Comparison of ENCODE assay signal across 8 mouse cellular contexts in the genomic region with DNA sequence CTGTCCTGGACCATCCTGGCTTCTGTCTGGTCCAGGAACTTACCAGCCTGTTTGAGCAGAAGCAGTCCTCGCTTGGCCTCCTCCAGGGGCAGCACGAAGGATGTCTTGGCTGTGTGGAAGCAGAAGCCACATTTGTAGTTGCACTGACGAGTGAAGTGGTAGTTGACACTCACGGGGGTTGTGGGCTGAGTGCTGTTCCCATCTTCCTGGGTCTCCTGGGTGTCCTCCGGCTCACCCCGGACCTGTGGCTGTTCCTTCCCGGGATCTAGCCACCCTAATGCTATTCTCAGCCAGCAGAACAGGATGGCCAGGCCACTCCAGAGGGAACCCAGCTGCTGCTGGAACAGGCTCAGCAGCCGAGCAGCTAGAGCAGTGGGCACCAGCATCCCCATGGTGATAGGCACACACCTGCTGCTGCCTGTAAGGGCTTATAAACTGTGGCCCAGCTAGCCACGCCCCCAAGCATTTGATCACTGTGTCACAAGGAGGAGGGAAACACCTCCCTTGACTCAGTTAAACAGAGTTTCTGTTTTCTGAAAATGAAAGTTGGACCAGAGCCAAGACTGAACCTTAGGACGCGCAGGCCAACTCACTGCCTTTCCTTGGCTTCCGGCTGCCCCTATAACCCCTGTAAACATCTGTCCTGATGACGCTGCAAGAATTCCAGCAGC. TPM values are rescaled to one million over a fixed set of nuclear protein-coding genes. Genes with fewer than 3 reads are reported as not detected.
A peak's percentile ranks its signal among the peaks of the same experiment; 100 is the strongest.
DNase-seq lines count a peak whose midpoint lies in the region; ATAC-seq lines count a peak whose summit lies in the region.

A gene (minus strand): TSS at position 425 of the 671 bp plus-strand sequence.

- H3K4me2 ChIP-seq in hindbrain, embryonic 11.5 days (replicated peaks; ENCODE audit: low read depth, low read length), result no peak within 1 kb of the TSS
- peak within 1 kb of the TSS; percentile 26 for H3K4me2 ChIP-seq in forebrain, embryonic 16.5 days (ENCODE audit: low read length)
- H3K4me2 ChIP-seq in hindbrain, embryonic 12.5 days (replicated peaks), result 0 out of 2 replicates have a peak within 1 kb of the TSS, but pooled peaks have one; percentile 8
- peak within 1 kb of the TSS; percentile 31 for H3K4me2 ChIP-seq in limb, embryonic 12.5 days
- H3K4me2 ChIP-seq in midbrain, embryonic 16.5 days (ENCODE audit: low read length), result peak within 1 kb of the TSS; percentile 14

- H3K27me3 ChIP-seq in hindbrain, embryonic 11.5 days (ENCODE audit: control insufficient read depth, insufficient read depth, low read length), result no peaks in the 10 kb centered on the region
- no peaks in the 10 kb centered on the region for H3K27me3 ChIP-seq in hindbrain, embryonic 10.5 days (ENCODE audit: insufficient read depth, poor library complexity, severe bottlenecking)
- H3K27me3 ChIP-seq in forebrain, embryonic 16.5 days (replicated peaks; ENCODE audit: control insufficient read depth, insufficient read depth, low read length), result no peaks in the 10 kb centered on the region
- H3K27me3 ChIP-seq in hindbrain, embryonic 12.5 days, result no peaks in the 10 kb centered on the region; the same call in 1 of the 2 replicates
- H3K27me3 ChIP-seq in limb, embryonic 12.5 days, result no peaks in the 10 kb centered on the region
- no peaks in the 10 kb centered on the region for H3K27me3 ChIP-seq in midbrain, embryonic 16.5 days (ENCODE audit: control insufficient read depth, insufficient read depth, low read depth, low read length)

- DNase-seq in hindbrain, embryonic 11.5 days (ENCODE audit: low spot score), result peak; percentile 17
- DNase-seq in hindbrain, embryonic 10.5 days (ENCODE audit: low spot score), result no peak
- DNase-seq in adrenal gland, postnatal 25 days, result peak; percentile 66
- peak; percentile 17 for DNase-seq in testis, postnatal 14 days (ENCODE audit: low spot score)

- no peak within 1 kb of the TSS for H3K9ac ChIP-seq in hindbrain, embryonic 11.5 days (ENCODE audit: low read depth, low read length)
- no peak within 1 kb of the TSS for H3K9ac ChIP-seq in forebrain, embryonic 16.5 days (replicated peaks; ENCODE audit: low read depth, low read length)
- no peak within 1 kb of the TSS for H3K9ac ChIP-seq in hindbrain, embryonic 12.5 days
- H3K9ac ChIP-seq in limb, embryonic 12.5 days (replicated peaks), result no peak within 1 kb of the TSS
- no peak within 1 kb of the TSS for H3K9ac ChIP-seq in midbrain, embryonic 16.5 days (ENCODE audit: low read depth, low read length)

- 55% methylated on average over 13 of the region's 13 CpGs for WGBS in hindbrain, embryonic 11.5 days
- 61% methylated on average over 13 of the region's 13 CpGs for WGBS in hindbrain, embryonic 10.5 days
- WGBS in forebrain, embryonic 16.5 days, result 42% methylated on average over 13 of the region's 13 CpGs
- WGBS in hindbrain, embryonic 12.5 days, result 51% methylated on average over 13 of the region's 13 CpGs
- WGBS in limb, embryonic 12.5 days, result 38% methylated on average over 13 of the region's 13 CpGs
- 49% methylated on average over 13 of the region's 13 CpGs for WGBS in midbrain, embryonic 16.5 days

- no peak within 1 kb of the TSS for H3K4me3 ChIP-seq in hindbrain, embryonic 11.5 days (ENCODE audit: low read depth, low read length)
- no peak within 1 kb of the TSS for H3K4me3 ChIP-seq in hindbrain, embryonic 10.5 days
- no peak within 1 kb of the TSS for H3K4me3 ChIP-seq in forebrain, embryonic 16.5 days (replicated peaks; ENCODE audit: low read length)
- H3K4me3 ChIP-seq in hindbrain, embryonic 12.5 days, result no peak within 1 kb of the TSS
- H3K4me3 ChIP-seq in limb, embryonic 12.5 days (replicated peaks), result no peak within 1 kb of the TSS
- H3K4me3 ChIP-seq in midbrain, embryonic 16.5 days (ENCODE audit: low read depth, low read length), result no peak within 1 kb of the TSS

- no peaks in the 10 kb centered on the region for H3K36me3 ChIP-seq in hindbrain, embryonic 11.5 days (ENCODE audit: control insufficient read depth, insufficient read depth, low read length)
- no peaks in the 10 kb centered on the region for H3K36me3 ChIP-seq in hindbrain, embryonic 10.5 days
- H3K36me3 ChIP-seq in forebrain, embryonic 16.5 days (ENCODE audit: control insufficient read depth, insufficient read depth), result no peaks in the 10 kb centered on the region
- H3K36me3 ChIP-seq in hindbrain, embryonic 12.5 days, result no peaks in the 10 kb centered on the region
- H3K36me3 ChIP-seq in limb, embryonic 12.5 days, result no peaks in the 10 kb centered on the region
- no peaks in the 10 kb centered on the region for H3K36me3 ChIP-seq in midbrain, embryonic 16.5 days (ENCODE audit: control insufficient read depth, insufficient read depth, low read length)

- H3K27ac ChIP-seq in hindbrain, embryonic 11.5 days (ENCODE audit: low read depth, low read length), result no peak within 1 kb of the TSS
- no peak within 1 kb of the TSS for H3K27ac ChIP-seq in hindbrain, embryonic 10.5 days
- H3K27ac ChIP-seq in forebrain, embryonic 16.5 days (ENCODE audit: low read length), result no peak within 1 kb of the TSS
- no peak within 1 kb of the TSS for H3K27ac ChIP-seq in hindbrain, embryonic 12.5 days
- peak within 1 kb of the TSS; percentile 13; the same call in 1 of the 2 replicates for H3K27ac ChIP-seq in limb, embryonic 12.5 days
- no peak within 1 kb of the TSS for H3K27ac ChIP-seq in midbrain, embryonic 16.5 days (ENCODE audit: low read length)

- no peak for ATAC-seq in hindbrain, embryonic 11.5 days (ENCODE audit: low FRiP score)
- peak; percentile 55; the same call in 1 of the 2 replicates for ATAC-seq in forebrain, embryonic 16.5 days
- ATAC-seq in hindbrain, embryonic 12.5 days (ENCODE audit: low FRiP score), result 0 out of 2 replicates have a peak, but pooled peaks have one; percentile 48
- ATAC-seq in limb, embryonic 12.5 days (ENCODE audit: insufficient number of reproducible peaks, insufficient read depth, low FRiP score, low TSS enrichment, low read depth), result peak; percentile 93
- peak; percentile 28; the same call in 1 of the 2 replicates for ATAC-seq in midbrain, embryonic 16.5 days

- H3K9me3 ChIP-seq in hindbrain, embryonic 11.5 days (ENCODE audit: control insufficient read depth, low read length), result no peaks in the 10 kb centered on the region
- no peaks in the 10 kb centered on the region for H3K9me3 ChIP-seq in hindbrain, embryonic 10.5 days
- no peaks in the 10 kb centered on the region for H3K9me3 ChIP-seq in forebrain, embryonic 16.5 days (ENCODE audit: control insufficient read depth, low read length)
- H3K9me3 ChIP-seq in hindbrain, embryonic 12.5 days (replicated peaks), result no peaks in the 10 kb centered on the region
- H3K9me3 ChIP-seq in limb, embryonic 12.5 days, result no peaks in the 10 kb centered on the region
- H3K9me3 ChIP-seq in midbrain, embryonic 16.5 days (replicated peaks; ENCODE audit: control insufficient read depth, low read length, poor library complexity, severe bottlenecking), result no peaks in the 10 kb centered on the region

- H3K4me1 ChIP-seq in hindbrain, embryonic 11.5 days (replicated peaks; ENCODE audit: control insufficient read depth, insufficient read depth, low read length), result no peaks in the 10 kb centered on the region
- H3K4me1 ChIP-seq in hindbrain, embryonic 10.5 days (replicated peaks), result peaks cover 13% of the 10 kb centered on the region
- H3K4me1 ChIP-seq in forebrain, embryonic 16.5 days (replicated peaks; ENCODE audit: control insufficient read depth, insufficient read depth, low read length), result peaks cover 4% of the 10 kb centered on the region; the same call in 1 of the 2 replicates
- peaks cover 9% of the 10 kb centered on the region for H3K4me1 ChIP-seq in hindbrain, embryonic 12.5 days
- peaks cover 21% of the 10 kb centered on the region for H3K4me1 ChIP-seq in limb, embryonic 12.5 days (replicated peaks)
- peaks cover 5% of the 10 kb centered on the region; the same call in 1 of the 2 replicates for H3K4me1 ChIP-seq in midbrain, embryonic 16.5 days (ENCODE audit: control insufficient read depth, insufficient read depth, low read length)

RNA-seq across cellular contexts. Expression of the gene that starts here (rescaled TPM):
- 0.24 and 0.28 TPM in 2 replicates for polyA plus RNA-seq in hindbrain, embryonic 11.5 days (2014; fragmentation: Nextera tagmentation; extraction: Ambion mirVana)
- polyA plus RNA-seq in hindbrain, embryonic 10.5 days (2016; fragmentation: Nextera tagmentation; extraction: Ambion mirVana), result 0.30 and 0.35 TPM in 2 replicates
- total RNA-seq in adrenal gland, postnatal 25 days (2021), result 18.5 and 19.1 TPM in 2 replicates
- polyA plus RNA-seq in forebrain, embryonic 16.5 days (2015; fragmentation: Nextera tagmentation; extraction: Ambion mirVana), result 0.36 and 0.56 TPM in 2 replicates
- 0.60 and 0.70 TPM in 2 replicates for polyA plus RNA-seq in hindbrain, embryonic 12.5 days (2016; fragmentation: Nextera tagmentation; extraction: Ambion mirVana)
- 0.70 and 0.76 TPM in 2 replicates for polyA plus RNA-seq in limb, embryonic 12.5 days (2016; fragmentation: Nextera tagmentation; extraction: Ambion mirVana)
- 0.40 and 0.54 TPM in 2 replicates for polyA plus RNA-seq in midbrain, embryonic 16.5 days (2015; fragmentation: Nextera tagmentation; extraction: Ambion mirVana)

Comparison
In these comparisons a context has a peak if more than half of its experiments do, and no peak if none do; other contexts are left out.
1. Peak in DNase-seq in hindbrain, embryonic 11.5 days; RNA of the gene not detected or under 1 TPM.
2. Peak in ATAC-seq and H3K4me2 ChIP-seq in forebrain, embryonic 16.5 days; RNA of the gene not detected or under 1 TPM.
3. Peak in ATAC-seq and H3K4me2 ChIP-seq in hindbrain, embryonic 12.5 days; RNA of the gene not detected or under 1 TPM.
4. Peak in ATAC-seq, H3K27ac ChIP-seq and H3K4me2 ChIP-seq in limb, embryonic 12.5 days; RNA of the gene not detected or under 1 TPM.
5. Peak in ATAC-seq and H3K4me2 ChIP-seq in midbrain, embryonic 16.5 days; RNA of the gene not detected or under 1 TPM.